Mouse (Mus musculus) T-helper 2 cell (primary cell): ENCODE data around the gene Creb3l2.

Source experiments
- in situ Hi-C: fragments of 300-600 bp; cut with MboI, MseI; formaldehyde crosslinking; loops from one replicate; pipeline ENCODE4 v1.15.1; 2025; ENCODE audit warnings: high pct_unique_total_duplicates

Gene Creb3l2

GRCm38 (mm10) chr6:37415034-37415433 is 26.9 kb downstream of the Creb3l2 start:
- in situ Hi-C loops, result no loop called here

GRCm38 (mm10) chr6:37414576-37414975 is 27.4 kb downstream of the Creb3l2 start:
- in situ Hi-C loops, result no loop called here

GRCm38 (mm10) chr6:37411696-37412095 is 30.2 kb downstream of the Creb3l2 start:
- in situ Hi-C loops, result no loop called here

GRCm38 (mm10) chr6:37409829-37410228 is 32.1 kb downstream of the Creb3l2 start:
- in situ Hi-C loops, result no loop called here

GRCm38 (mm10) chr6:37407876-37408275 is 34.1 kb downstream of the Creb3l2 start:
- in situ Hi-C loops, result no loop called here

GRCm38 (mm10) chr6:37406903-37407302 is 35.0 kb downstream of the Creb3l2 start:
- in situ Hi-C loops, result no loop called here

- in situ Hi-C loops, result no loop called here
Measured at GRCm38 (mm10) chr6:37406018-37406417, 35.9 kb downstream of the Creb3l2 start.

GRCm38 (mm10) chr6:37404325-37404724 is 37.6 kb downstream of the Creb3l2 start:
- in situ Hi-C loops, result no loop called here

- in situ Hi-C loops, result no loop called here
Measured at GRCm38 (mm10) chr6:37401928-37402327, 40.0 kb downstream of the Creb3l2 start.

GRCm38 (mm10) chr6:37400866-37401525 is 41.0 kb downstream of the Creb3l2 start:
- in situ Hi-C loops, result no loop called here

GRCm38 (mm10) chr6:37400167-37400566 is 41.8 kb downstream of the Creb3l2 start:
- in situ Hi-C loops, result no loop called here

GRCm38 (mm10) chr6:37398943-37399342 is 43.0 kb downstream of the Creb3l2 start:
- in situ Hi-C loops, result no loop called here

- in situ Hi-C loops, result no loop called here
Measured at GRCm38 (mm10) chr6:37397973-37398372, 44.0 kb downstream of the Creb3l2 start.

GRCm38 (mm10) chr6:37397254-37397653 is 44.7 kb downstream of the Creb3l2 start:
- in situ Hi-C loops, result no loop called here

- in situ Hi-C loops, result no loop called here
Measured at GRCm38 (mm10) chr6:37396127-37396526, 45.8 kb downstream of the Creb3l2 start.

GRCm38 (mm10) chr6:37393263-37393662 is 48.7 kb downstream of the Creb3l2 start:
- in situ Hi-C loops, result no loop called here

GRCm38 (mm10) chr6:37392262-37392661 is 49.7 kb downstream of the Creb3l2 start:
- in situ Hi-C loops, result no loop called here

- in situ Hi-C loops, result no loop called here
Measured at GRCm38 (mm10) chr6:37391313-37391712, 50.6 kb downstream of the Creb3l2 start.

GRCm38 (mm10) chr6:37388960-37389359 is 53.0 kb downstream of the Creb3l2 start:
- in situ Hi-C loops, result no loop called here

GRCm38 (mm10) chr6:37388501-37388900 is 53.4 kb downstream of the Creb3l2 start:
- in situ Hi-C loops, result no loop called here

GRCm38 (mm10) chr6:37387281-37387680 is 54.7 kb downstream of the Creb3l2 start:
- in situ Hi-C loops, result no loop called here

- in situ Hi-C loops, result no loop called here
Measured at GRCm38 (mm10) chr6:37385602-37386285, 56.2 kb downstream of the Creb3l2 start.

GRCm38 (mm10) chr6:37382761-37383160 is 59.2 kb downstream of the Creb3l2 start:
- in situ Hi-C loops, result no loop called here
